Mouse (Mus musculus): ENCODE results near the gene Foxp4.

The Foxp4 gene

DNA sequence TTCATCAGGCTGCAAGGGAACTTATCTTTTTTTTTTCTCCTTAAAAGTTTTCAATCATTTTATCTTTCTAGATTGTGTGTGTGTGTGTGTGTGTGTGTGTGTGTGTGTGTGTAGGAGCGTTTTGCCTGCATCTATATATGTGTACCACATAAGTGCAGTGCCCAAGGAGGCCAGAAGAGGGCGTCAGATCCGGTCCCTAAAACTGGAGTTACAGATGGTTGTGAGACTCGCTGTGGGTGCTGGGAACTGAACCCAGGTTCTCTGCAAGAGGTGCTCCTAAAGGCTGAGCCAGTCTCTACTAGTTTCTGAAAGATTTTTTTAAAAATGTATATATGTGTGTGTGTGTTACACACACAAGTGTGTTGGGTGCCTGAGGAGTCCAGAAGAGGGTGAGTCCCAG lies 5.0 kb upstream of the Foxp4 start:
- no peak for DNase-seq (ENCODE audit: low read depth, low spot score)

DNA sequence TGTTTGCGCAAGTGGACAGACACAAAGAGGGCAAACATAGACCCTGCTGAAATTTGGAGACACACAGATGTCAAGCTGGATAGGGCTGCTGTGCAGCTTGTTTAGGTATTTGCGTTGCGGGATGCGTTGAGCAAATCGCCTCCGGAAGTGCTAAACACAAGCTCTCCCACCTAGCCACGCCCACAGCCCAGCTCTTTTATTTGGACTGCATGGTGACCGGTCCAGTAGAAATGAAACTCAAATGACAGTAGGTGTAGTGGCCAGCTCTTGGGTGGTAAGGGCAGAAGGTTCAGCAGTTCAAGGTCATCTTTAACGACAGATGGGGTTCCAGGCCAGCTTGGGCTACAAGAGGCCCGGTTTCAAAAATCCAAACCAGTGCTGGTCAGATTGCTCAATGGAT lies 1.5 kb upstream of the Foxp4 start:
- no peak for DNase-seq (ENCODE audit: low read depth, low spot score)

DNA sequence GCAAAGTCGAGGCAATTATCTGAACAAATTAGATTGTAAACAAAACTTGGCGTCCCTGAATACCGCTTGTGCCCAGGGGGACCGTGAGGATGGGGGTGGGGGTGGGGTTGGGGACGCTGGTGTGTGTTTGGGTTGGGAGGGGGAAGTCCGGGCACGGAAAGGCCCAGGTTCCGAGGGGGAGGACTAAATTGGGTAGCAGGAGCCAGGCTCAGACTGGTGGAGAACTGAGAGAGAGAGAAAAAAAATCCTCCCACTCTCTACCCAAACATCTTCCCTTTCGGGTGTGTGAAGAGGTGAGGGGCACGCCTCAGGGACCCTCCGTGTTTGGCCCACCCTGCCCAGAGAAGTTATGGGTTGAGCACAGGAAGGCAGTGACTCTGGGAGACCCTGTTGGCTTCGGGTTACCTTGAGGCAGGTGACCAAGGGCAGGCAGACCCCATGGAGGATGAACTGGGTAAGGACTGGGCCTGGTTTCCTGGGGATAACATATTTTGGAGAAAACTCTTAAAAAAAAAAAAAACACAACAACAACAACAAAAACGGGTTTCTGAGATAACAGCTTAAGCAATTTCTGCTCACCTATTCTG lies 988 bp upstream of the Foxp4 start:
- no peak for DNase-seq (ENCODE audit: low read depth, low spot score)

DNA sequence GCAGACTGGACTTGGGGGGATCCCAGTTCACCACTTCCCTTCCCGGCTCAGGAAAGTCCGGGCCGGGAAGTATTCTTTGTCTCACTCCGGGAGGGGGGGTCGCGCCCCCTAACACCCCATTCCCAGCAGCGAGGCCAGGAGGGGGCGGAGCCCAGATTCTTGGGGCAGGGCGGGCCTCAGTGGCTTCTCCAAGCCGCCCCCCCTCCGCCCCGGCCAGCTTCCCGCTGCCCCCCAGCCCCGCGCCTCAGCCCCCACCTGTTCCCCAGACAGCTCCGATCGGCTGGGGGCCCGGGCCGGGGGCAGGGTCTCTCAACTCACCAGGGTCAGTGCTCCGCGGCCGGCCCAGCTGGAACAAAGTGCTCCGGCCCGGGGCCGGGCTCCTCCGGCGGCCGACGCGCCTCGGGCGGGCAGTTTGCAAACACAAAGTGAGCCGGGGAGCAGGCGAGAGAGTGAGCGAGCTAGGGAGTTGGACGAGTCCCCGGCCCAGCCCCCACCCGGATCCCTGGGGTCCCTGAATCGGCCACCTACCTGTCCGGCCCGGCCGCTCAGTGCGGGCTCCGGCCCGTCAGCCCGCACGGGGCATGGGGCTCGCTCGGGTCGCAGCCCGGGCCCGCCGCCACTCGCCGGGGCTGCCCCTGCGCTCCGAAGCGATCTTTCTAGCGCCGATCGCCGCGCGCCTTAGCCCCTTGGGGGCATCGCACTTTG lies 615 bp downstream of the Foxp4 start:
- DNase-seq (ENCODE audit: low read depth, low spot score) = no peak

DNA sequence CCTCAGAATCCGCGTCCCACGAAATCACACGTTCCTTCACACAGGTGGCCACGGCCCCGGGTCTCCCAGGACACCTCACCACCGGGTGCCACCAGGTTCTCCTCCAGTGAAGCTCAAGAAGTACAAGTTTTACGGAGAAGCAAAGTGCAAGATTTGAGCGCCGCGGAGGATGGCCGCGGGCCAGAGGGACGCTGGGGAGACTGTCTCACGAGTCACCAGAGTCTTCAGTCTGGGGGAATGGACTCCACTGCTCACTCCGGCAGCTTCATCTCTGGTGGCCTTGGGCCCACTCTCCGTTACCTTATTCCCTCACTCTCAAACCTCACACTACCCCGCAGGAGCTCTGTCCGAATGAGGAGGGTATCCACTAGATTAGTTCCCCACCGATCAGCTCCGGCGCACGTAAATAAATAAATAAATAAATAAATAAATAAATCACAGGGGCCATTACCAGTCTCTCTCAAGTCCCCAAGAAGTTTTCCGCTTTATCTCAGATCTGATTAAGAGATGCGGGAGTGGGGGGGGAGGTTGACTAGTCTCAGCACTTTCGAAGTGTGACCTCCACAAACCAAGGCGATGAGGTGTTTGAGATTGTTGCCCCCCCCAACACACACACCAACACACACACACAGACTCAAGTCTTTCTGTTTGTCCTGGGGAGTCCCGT lies 1.3 kb downstream of the Foxp4 start:
- no peak for DNase-seq (ENCODE audit: low read depth, low spot score)

DNA sequence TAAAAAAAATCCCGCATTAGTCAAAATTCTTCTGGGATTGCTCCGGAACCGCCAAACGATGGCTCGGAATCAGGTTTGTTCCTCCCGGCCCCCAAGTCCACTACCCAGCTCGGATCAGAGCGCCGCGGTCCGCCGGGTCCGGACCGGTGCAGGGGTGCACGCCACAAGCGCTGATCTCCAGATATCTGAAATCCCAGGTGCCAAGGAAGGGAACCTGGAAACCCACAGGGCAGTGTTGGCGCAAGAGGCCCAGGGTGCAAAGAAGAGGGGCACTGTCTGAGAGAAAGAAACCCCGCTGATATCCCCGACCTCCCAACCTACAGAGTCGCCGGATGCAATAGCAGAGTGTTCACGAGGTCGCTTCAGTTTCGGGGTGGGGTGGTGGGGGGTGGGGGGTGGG lies 1.9 kb downstream of the Foxp4 start:
- no peak for DNase-seq (ENCODE audit: low read depth, low spot score)

DNA sequence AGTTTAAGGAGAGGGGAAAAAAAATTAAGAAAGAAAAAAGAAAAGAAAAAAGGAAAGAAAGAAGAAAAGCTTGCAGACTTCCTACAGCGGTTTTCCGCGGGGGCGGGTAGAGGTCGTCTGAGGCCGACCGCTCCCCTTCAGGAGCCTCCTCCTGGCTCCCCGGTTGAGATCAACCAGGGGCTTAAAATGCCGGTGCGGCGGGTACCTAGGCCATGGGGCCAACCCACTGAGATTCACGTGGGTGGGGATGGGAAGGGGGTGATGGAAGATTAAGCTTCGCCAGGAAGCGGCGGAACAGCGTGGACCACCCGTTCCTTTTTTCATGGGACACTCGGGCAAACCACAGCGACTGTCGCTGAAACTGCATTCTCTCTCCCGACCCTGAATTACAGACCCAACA lies 2.3 kb downstream of the Foxp4 start:
- no peak for DNase-seq (ENCODE audit: low read depth, low spot score)

DNA sequence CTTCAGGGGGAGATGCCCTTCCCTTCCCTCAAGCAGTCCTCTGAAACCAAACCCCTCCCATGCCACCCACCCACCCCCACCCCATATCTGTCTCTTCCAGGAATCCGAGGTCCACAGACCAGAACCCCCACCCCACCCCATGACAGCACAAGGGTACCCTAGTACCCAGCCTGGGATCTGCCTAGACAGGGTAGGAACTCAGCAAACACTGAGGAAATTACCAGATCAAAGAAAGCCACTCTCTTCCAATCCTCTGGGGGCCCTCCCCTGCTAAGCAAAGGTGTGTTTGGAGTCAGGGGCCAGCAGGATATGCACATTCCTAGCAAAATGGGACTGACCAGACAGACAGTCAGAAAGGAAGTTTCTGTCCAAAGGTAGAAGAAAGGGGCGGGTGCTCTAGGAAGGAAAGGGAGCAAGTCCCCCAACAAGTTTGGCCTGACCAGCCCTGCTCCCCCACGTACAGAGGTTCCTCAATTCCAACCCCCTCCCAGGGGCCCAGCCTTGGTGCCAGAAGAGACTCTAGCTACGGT lies 3.2 kb downstream of the Foxp4 start:
- DNase-seq (ENCODE audit: low read depth, low spot score) = no peak

DNA sequence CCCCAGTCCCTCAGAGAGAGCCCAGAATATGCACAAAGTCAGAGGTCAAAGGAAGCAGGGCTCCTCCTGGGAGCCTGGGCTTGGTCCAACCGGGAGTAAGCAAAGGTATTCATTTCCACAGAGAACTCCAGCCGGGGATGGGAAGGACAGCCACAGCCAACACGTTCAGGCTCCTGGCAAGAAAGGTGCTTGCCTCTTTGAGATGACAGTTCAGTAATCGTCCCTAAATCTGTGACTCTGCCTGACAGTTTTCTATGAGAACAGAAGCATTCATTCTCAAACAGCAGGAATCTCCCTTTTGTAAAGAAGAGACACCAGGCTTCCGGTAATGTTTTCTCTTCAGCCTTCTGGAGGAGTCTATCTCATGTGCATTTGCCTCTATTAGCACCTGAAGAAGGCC lies 4.6 kb downstream of the Foxp4 start:
- DNase-seq (ENCODE audit: low read depth, low spot score) = no peak

DNA sequence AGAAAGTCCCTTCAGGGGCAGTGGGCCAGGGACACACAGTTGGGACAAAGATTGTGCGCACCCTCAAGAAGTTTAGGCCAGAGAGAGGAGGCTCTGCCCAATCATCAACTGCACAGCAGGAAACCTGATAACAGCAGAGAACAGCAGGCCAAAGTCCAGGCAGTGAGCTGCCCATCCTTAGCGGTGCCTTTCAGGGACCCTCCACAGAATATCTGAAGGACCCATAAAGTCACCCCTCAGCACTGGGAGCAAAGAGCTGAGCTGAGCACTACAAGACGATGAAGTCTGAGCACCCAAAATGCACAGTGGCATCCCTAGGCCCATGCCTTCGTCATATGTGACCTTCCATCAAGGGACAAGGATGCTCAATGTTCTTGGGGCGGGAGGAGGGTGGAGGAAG lies 6.5 kb downstream of the Foxp4 start:
- no peak for DNase-seq (ENCODE audit: low read depth, low spot score)

DNA sequence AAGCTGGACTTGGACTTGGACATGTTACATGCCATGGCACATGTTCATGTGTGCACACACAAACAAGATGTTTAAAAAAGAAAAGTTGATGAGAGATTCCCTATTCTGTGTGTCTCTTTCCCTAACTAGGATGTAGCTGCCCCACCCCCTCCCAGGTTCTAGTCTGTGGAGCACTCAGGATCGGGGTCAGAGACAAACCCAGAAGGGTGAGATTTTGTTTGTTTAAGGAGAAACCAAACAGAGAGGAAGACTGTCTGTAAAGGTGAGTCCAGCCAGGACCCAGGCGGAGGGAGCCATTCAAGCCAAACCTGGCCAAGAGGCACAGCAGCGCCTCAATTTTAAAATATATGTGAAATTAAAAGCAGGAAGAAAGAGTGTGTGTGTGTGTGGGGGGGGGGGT lies 7.2 kb downstream of the Foxp4 start:
- DNase-seq (ENCODE audit: low read depth, low spot score) = no peak

DNA sequence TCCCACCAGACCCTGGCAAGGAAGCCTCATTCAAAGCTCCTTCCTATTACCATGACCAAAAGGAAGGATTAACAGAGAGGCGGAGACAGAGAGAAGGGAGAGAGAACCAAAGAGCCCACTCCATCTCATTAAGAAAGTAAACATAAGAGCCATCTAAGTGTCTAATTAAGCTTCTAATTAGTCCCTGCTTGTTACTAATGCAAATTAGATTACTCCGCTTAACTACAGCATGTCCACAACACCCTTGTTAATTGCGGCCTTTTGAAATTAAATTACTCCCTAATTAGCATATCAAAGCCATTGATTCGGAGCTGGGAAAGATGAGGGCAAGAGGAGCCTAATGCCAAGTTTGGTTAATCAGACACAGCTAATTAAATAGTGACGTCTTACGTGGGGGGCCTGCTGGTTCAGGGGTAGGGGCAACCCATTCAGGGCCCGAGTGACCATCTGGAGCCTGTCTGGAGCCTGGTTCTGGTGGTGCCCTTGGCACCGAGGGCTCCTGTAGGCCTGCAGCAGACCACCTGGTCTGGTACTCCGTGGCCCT lies 9.7 kb downstream of the Foxp4 start:
- no peak for DNase-seq (ENCODE audit: low read depth, low spot score)

DNA sequence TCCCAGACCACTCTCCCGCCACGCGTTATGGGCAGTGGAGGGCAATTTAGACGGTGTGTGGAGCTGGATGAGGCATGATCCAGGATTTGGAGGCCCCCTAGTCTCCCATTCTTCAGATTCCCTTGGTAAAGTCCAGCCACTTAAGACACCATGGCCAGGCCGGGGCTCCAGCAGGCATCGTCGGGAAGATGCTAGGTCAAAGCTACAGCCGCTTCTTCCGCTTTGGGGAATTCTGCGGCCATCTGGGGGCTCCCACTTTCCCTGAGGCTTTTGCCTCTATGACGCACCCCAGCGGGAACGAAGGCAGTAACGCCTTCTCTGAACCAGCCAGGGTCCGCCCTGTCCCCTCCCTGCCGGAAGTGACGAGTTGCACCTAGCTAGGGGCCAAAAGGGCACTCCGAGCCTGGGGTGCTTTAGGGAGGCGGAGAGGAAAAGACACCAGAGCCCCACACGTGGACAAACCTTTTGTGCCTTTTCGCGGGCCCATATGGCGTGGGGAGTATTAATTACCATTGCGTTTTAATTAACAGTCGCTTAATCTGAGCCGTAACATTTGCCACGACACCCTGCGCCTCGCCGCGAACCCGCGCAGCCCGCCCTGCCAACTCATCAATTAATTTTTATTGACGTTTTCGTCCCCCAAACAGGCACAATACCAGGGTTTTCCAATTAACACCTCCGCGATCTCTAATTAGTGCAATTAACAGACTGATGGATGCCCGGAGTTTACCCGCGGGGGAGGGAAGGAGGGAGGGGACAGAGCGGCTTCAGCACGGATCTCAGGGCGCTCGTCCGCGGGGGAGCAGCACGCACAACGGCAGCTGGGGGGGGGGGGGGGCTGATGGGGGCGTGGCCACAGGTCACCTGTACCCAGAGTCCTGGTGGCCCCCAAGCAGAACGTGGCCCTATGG lies 15.1 kb downstream of the Foxp4 start:
- no peak for DNase-seq (ENCODE audit: low read depth, low spot score)

DNA sequence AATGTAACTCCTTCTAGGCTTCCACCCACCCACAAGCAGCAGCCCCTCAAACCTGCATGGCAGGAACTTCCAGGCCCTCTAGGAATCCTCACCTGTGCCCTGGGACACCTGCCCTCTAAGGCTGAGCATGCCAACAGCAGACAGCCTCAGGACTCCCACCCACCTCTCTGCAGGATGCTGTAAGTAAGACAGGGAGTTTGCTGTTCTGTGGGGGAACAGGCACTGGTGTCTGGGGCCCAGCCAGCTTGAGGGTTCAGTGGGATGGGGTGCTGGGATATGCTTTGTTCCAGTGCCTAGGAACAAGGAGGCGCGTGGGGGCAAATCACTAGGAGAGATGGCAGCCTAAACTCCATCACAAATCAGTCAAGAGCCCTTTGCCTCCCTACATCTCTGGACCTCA lies 16.4 kb downstream of the Foxp4 start:
- DNase-seq (ENCODE audit: low read depth, low spot score) = no peak

DNA sequence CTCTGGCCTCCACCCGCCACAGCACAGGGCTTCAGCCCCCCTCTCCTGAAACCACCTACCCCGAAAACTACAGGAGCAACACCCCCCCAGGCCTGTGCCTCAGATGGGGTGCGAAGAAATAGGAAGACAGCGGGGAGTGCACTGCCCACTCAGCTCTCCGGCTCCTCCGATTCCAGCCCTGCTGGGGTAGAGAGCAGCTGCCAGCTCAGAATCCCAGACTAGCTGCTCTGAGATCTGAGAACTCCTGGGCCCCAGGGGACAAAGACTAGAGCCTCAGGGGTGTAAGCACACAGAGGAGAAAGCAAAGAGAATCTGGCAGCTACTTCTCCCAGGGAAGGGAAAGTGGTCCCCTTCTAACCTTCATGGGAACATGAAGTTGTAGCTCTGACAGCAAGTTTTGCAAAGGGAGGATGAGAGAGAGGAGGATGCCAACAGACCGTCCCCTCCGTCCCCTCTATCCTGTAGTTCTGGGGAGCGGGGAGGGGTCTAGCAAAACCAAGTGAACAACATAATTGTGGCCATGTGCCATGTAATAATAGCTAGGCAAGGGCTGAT lies 17.0 kb downstream of the Foxp4 start:
- DNase-seq (ENCODE audit: low read depth, low spot score) = no peak

DNA sequence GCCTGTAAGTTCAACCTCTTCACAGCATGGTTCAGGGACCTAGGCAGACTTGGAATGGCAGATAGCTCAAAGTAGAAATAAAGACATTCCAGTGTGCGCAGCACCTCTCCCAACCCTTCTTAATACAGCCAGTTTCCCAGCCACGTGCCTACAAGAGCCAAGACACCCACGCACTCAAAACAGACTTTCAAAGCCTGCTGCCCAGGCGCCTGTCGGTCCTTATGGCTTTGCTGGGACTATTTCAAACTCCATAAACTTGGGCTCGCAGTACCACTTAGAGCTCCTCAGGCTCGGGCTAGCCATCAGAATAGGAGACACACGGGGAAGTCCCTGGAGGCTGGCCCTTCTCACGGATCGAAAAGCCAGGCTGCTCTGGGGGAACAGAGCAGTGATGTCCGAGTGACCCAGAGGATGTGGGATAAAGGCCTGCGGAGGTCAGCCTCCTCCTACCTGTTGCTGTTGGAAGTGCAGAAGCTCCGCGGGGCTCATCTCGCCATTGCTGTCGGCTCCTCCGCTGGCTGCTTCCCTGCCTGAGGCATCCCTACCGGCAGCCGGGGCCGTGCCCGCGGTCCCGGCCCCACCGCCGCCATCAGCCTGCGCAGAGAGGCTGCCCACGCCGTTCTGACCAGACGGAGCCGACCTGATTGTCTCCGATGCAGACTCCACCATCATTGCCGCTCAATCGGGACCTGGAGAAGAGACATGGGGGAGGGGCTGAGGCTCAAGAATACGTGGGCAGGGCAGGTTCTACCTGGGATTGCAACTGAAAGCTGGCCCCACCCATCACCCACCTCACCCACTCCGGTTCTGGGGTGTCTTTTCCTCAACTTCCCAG lies 20.4 kb downstream of the Foxp4 start:
- no peak for DNase-seq (ENCODE audit: low read depth, low spot score)

DNA sequence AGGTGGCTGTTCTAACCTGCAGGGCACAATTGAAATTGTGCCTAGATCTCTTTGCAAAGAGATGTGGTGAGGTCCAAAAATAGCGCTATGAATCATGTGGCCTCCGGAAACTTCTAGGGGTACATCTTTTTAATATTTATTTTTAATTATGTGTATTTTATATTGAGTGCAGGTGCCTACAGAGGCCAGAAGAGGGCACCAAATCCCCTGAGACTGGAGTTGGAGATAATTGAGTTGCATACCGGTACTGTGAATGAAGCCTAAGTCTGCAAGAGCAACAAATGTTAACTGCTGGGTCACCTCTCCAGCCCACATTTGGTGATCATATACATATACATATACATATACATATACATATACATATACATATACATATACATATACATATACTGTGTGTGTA lies 22.7 kb downstream of the Foxp4 start:
- no peak for DNase-seq (ENCODE audit: low read depth, low spot score)

DNA sequence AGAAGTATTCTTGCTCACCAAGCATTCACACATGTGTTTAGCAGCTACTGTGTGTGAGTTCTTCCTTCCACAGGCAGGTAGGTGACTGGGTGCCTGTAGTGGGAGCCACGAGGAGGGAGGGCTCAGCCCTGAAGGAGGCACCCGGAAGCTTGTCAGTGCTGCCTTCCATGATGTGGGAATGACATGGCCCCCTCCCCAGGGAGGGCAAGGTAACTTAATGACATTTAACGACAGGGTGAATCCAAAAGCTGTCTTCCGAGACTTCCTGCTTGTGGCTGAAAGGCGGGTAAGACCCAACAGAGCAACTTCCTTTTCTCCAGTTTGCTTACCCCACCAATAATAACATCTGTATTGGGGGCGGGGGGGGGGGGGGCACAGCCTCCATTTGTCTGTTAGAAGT lies 23.7 kb downstream of the Foxp4 start:
- DNase-seq (ENCODE audit: low read depth, low spot score) = no peak

DNA sequence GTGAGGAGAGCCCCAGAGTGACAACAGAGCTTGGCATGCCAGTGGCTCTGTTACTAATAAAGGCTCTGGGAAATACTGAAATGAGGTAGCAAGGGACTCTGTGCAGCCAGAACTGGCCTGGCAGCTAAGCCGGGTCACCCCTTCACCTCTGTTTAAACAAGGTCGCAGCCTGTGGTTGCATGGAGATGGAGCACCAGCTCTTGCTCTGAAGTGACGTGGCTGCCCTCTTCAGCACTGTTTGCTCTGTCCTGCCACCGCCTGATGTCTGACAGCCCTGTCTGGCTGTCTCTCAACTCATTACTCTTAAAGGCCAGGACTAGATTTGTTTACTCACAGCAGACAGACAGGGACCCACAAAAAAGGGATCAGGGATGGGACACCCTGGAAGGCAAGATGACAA lies 25.3 kb downstream of the Foxp4 start:
- no peak for DNase-seq (ENCODE audit: low read depth, low spot score)

DNA sequence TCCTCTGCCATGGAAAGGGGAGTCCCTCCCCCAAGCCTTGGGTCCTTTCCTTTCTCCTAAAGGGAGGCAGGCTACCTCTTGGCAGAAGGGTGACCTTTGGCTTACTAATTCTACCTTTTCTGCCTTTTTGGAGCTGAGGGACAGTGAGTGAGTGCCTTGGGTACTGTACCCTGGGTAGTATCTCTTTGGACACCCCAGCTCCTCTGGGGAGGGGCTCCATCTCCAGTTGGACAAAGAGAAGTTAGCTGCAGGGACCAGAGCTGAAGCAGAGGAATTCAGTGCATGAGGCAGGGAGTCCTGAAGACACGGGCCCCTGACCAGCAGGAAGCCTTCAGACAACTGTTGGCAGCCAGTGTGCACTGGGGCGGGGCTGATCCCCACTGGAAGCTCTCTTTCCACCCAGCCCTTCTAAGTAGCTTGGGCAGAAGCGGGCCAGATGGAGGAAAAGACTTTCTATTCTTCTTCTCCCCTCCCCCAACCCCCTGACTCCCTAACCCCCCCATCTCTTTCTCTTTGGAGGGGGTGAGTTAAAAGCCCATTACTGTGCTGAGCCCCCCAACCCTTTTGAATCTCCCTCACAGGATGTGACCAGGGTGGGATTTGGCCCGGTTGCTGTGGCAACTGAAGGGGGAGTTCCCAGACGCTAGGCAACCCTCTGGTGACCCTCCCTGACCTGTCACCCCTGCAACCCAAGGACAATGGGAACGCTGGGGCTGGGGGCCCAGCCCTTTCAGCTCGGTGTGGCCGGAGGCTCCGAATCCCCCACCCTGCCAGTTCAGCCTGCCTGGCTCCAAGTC lies 26.3 kb downstream of the Foxp4 start:
- DNase-seq (ENCODE audit: low read depth, low spot score) = no peak
